Mouse (Mus musculus) activated CD4-positive, CD25-positive, alpha-beta regulatory T cell, adult 4 months (primary cell): ENCODE measurements around the gene Gm10197. TPM values are rescaled to one million over a fixed set of nuclear protein-coding genes. Genes with fewer than 3 reads are reported as not detected.

Experiments
- ATAC-seq: one replicate; pipeline ENCODE4 v1.8.0; 2017
- polyA plus RNA-seq, 2 experiments: library from polyadenylated mRNA; unstranded; fragments of 100-300 nt; shearing (Covaris generic); gene quantifications; one replicate each; pipeline ENCODE4 v1.2.1; 2017

The Gm10197 gene
- polyA plus RNA-seq, 2 experiments from 2014 or later, result not detected

DNA sequence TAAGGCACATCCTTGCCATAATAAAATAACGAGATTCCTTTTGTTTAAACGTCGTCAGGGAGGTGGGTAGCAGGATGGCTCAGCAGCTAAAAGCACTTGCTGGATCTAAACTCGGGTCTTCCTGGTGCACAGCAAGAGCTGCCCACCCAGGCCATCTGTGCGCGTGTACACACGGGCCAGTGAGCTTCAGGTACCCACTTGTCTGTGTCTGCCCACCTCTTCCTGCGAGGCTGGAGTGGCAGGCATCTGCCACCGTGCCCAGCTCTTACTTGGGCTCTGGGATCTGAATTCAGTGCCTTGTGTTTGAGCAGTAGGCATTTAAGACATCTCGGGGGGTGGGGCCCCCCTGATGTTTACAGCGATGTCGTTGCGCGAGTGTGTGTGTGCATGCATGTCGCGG lies 16.5 kb downstream of the Gm10197 start:
- no peak for ATAC-seq

- ATAC-seq, result no peak
Measured at GRCm38 (mm10) chr19:53354271-53355000, 17.1 kb downstream of the Gm10197 start.

DNA sequence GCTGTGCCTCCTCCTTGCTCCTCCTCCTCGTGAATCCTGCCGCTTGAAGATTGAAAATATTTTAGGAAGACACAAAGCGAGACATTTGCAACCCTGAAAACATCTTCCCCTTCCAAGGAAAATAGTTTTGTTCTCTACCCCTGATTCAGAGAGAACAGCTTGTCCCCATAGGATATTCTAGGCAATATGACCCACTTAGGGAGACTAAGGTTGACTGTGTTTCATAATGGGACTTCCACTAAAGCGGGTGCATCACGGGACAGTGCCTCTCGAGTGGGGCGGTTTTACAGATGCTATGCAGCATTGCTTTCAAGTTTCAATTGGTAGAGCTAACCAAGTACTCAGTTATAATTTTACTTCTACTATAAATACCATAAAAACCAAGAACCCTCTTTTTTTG lies 17.7 kb downstream of the Gm10197 start:
- ATAC-seq, result no peak

DNA sequence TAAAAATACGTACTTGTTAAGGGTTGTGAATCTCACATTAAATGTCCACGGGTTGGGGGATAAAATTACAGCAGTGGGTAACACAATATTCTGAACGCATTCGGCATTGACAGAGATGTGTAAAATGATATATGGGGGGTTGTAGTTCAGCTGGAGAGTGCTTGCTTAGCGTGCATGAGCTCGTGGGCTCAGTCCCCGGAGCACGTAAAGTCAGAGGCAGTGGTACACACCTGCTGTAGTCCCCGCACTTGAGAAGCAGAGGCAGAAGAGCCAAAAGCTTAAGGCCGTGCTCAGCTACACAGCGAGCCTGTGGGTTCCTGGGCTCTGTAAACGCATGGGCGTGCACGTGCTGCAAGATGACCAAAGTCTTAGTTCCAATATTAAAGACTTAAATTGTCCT lies 25.8 kb downstream of the Gm10197 start:
- ATAC-seq, result no peak

DNA sequence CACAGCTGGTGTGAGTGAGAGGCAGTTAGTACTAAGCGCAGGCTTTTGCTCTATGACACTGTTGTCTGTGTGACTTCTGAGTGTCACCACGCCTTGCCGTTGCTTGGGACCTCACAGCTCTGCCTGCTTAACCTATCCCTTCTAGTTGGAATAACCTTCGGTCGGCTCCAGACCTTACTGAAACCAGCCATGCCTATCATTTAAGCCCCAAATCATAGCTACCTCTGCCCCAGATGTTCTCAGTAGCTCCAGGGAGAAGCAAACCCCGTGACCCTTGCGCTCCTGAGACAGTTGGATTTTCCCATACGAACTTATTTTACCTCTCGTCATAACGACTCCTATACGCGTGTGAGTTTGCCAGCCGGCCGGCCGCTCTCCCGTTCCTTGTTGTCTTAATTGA lies 27.5 kb downstream of the Gm10197 start:
- no peak for ATAC-seq

- ATAC-seq, result no peak
Measured at GRCm38 (mm10) chr19:53343174-53343881, 28.2 kb downstream of the Gm10197 start.

DNA sequence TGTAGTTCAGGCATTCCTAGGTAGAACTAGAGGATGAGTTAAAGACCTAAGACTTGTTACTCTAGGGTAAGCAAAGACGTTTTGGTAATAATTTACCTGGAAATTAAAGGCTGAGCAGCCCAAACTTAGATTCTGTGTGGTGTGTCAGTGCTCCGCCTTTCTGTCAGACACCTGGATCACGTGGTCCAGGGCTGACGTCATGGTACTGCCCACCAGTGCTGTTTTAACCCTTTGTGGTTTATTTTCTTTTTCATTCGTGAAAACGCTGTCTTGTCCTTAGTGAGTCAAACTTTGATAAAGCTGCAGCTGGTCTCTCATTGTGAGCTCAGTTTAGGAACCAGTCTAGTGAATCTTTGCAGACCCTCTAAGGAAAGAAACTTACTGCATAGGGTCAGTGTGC lies 31.1 kb downstream of the Gm10197 start:
- ATAC-seq, result no peak

DNA sequence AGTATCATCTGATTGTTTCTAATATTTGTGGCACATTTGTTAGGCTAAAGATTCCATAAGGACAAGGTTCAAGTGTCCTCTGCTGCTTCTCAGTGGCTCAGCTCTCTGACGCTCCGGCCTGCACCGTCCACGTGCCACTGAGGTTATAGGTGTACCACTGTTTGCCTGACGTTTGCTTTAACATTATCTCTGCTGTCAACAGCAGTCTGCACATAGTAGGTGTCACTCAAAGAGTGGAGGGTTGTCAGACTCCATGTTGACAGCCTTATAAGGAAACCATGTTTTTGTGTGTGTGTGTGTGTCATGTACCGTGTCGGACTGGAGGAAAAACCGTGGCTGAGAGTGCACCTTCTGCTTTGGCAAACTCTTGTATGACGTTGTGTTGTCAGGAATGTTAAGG lies 36.3 kb downstream of the Gm10197 start:
- ATAC-seq, result no peak

- ATAC-seq, result no peak
Measured at GRCm38 (mm10) chr19:53333730-53334129, 37.8 kb downstream of the Gm10197 start.

DNA sequence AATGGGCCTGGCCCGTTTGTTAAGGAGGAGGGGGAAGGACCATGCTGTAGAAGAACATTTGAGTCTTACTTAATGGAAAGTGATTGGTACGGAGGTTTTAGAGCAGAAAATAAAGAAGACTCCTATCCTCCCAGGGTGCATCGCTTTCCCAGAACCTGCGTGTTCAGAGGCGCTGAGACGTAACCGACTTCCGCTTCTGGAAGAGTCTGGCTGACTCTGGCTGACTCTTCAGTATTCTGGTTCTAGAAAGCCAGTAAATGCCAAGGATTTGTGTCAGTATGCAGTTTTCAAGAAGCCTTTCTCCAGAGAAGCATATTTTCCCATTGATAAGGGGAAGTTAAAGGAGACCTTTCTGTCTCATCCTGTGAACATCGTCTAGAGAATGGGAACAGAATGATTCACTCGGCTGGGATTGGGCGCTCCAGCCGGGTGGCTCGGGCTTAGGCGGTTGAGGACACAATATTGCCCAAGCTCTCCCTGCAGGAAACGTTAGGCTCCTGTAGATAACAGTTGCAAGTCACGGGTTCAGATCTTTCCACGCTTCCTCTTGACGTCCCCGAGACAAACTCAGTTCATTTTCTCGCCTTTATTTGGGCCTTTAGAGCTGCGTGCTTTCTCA lies 39.6 kb downstream of the Gm10197 start:
- no peak for ATAC-seq

- ATAC-seq, result peak; percentile 38
Measured at GRCm38 (mm10) chr19:53329992-53330381, 41.6 kb downstream of the Gm10197 start.

DNA sequence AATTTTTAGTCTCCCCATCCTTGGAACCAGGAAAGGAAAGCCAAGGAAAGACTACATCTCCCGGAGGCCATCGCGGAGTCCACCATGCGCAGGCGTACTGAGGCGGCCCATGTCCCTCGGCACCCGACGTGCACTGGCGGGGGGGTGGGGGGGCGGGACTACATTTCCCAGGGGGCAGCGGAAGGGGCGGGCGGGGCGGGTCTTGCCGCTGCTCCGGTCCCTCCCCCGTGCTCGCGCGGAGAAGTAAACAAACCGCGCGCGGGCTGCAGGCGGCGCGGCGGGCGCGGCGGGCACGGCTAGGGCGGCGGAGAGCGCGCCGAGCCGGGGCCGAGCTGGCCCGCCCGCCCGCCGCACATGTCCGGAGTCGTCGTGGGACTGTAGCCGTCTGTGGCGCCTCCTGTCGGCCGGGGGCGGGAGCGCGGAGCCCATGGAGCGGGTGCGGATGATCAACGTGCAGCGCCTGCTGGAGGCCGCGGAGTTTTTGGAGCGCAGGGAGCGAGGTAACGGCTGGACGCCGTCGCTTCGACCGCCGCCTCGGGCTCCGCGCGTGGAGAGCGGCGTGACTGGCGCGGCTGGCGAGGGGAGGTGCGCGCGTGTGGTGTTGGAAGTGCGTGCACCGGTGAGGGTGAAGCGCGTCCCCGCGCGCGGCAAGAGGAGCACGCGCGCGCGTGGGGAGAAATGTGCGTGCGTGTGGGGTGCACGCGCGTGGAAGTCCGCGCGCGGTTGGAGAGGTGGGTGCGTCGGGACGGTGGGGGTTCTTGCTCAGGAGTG lies 42.2 kb downstream of the Gm10197 start:
- peak; percentile 63 for ATAC-seq

GRCm38 (mm10) chr19:53328116-53328515 lies 43.5 kb downstream of the Gm10197 start:
- ATAC-seq, result no peak

DNA sequence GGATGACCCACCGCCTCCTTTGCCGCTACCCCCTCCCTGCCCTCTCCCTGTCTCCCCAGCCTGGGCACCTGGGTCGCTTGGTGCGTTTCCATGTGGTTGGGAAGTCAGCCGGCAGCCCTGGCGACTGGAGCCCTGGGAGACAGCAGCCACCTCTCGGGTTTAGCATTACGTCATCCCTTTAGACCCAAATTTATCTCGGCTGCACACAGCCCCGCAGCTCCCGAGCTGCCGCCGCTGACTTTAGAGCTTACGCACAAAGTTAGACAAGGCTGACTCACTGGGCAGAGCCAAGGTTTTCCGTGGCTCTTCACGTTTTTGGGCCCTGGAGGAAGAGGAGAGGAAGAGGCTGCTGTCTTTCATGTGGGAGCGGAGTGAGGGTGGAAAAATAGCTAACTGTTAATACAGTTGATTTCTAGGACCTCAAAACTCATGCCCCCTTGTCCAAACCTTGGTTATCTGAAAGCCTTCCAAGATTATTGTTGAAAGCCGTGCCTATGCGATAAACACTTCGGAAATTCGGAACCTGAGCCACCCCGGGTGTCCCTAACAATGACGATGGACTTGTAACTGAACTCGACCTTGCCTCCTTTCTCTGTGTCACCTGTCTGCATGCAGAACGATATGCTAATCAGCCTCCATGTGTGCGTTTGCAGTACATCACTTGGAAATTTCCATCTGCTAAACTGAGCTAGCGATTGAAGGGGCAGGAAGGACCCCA lies 45.8 kb downstream of the Gm10197 start:
- ATAC-seq, result no peak

- ATAC-seq, result no peak
Measured at GRCm38 (mm10) chr19:53324866-53325265, 46.7 kb downstream of the Gm10197 start.

GRCm38 (mm10) chr19:53322438-53323048 lies 49.0 kb downstream of the Gm10197 start:
- ATAC-seq, result no peak

Other genes starting within 250 kb of the Gm10197 start
- 100 to 1,000 TPM; 113 to 128 TPM for gene Add3, start 231.3 kb downstream of the Gm10197 start, polyA plus RNA-seq
- 1 to 10 TPM; 4.7 to 4.9 TPM for gene Mxi1, start 61.2 kb downstream of the Gm10197 start, polyA plus RNA-seq
- gene Smndc1, start 18.8 kb upstream of the Gm10197 start, polyA plus RNA-seq, result 10 to 100 TPM; 35.9 TPM
- gene Dusp5, start 157.3 kb upstream of the Gm10197 start, polyA plus RNA-seq, result 10 to 100 TPM; 10.2 to 11.4 TPM
- gene Nutf2-ps1, start 217.3 kb upstream of the Gm10197 start, polyA plus RNA-seq, result 100 to 1,000 TPM; 157 to 194 TPM
- gene Smc3, start 228.6 kb upstream of the Gm10197 start, polyA plus RNA-seq, result 10 to 100 TPM; 35.7 to 38.4 TPM